Mouse (Mus musculus) midbrain, embryonic 12.5 days (tissue): ENCODE data around the gene Crybb3. TPM values are rescaled to one million over a fixed set of nuclear protein-coding genes. Genes with fewer than 3 reads are reported as not detected.
"Not testable (repeated sequence)": the region's sequence is repeated elsewhere in the genome, so short reads cannot be mapped to it uniquely, and the experiment has no call there.

Source experiments
- ATAC-seq: fragments of 200-750 bp; cut with Nextera tagmentation; 2 replicates; pipeline ENCODE4 v1.8.0; 2017; ENCODE audit warnings: low read depth, moderate TSS enrichment, moderate library complexity; ENCODE audit not compliant: low FRiP score
- H3K27ac ChIP-seq: fragments of 300-500 bp; sonication (generic); replicated peaks from 2 replicates; pipeline ENCODE4 v1.5.1; 2016; ENCODE audit warnings: mild to moderate bottlenecking
- H3K27me3 ChIP-seq: fragments of 300-500 bp; sonication (generic); 2 replicates; pipeline ENCODE4 v1.6.1; 2016; ENCODE audit warnings: mild to moderate bottlenecking
- H3K36me3 ChIP-seq: fragments of 300-500 bp; sonication (generic); 2 replicates; pipeline ENCODE4 v1.6.1; 2016
- H3K4me1 ChIP-seq: fragments of 300-500 bp; sonication (generic); 2 replicates; pipeline ENCODE4 v1.6.1; 2016
- H3K4me2 ChIP-seq: fragments of 300-500 bp; sonication (generic); replicated peaks from 2 replicates; pipeline ENCODE4 v1.6.1; 2016; ENCODE audit warnings: mild to moderate bottlenecking, moderate library complexity
- H3K4me3 ChIP-seq: fragments of 300-500 bp; sonication (generic); 2 replicates; pipeline ENCODE4 v1.5.1; 2016; ENCODE audit warnings: mild to moderate bottlenecking
- H3K9ac ChIP-seq: fragments of 300-500 bp; sonication (generic); replicated peaks from 2 replicates; pipeline ENCODE4 v1.6.1; 2016; ENCODE audit warnings: mild to moderate bottlenecking, moderate library complexity
- H3K9me3 ChIP-seq: fragments of 300-500 bp; sonication (generic); 2 replicates; pipeline ENCODE4 v1.6.1; 2016; ENCODE audit warnings: mild to moderate bottlenecking
- WGBS: fragments of 180-500 bp; shearing (Covaris S2); methylation state at CpG from one replicate; pipeline ENCODE4 v1.1.7; 2016; 5-methylcytosine and 5-hydroxymethylcytosine counted together
- polyA plus RNA-seq: library from polyadenylated mRNA; unstranded; fragments of >200 nt; fragmentation: Nextera tagmentation; extraction: Ambion mirVana; gene quantifications from 2 replicates; pipeline ENCODE4 v1.2.1, GENCODE M21; 2016

Gene Crybb3
- polyA plus RNA-seq, 1 experiment from 2014 or later = 0.24 TPM

GRCm38 (mm10) chr5:113114264-113115225 lies 33.2 kb upstream of the Crybb3 start:
- no peak overlapping the region for H3K9ac ChIP-seq
- H3K36me3 ChIP-seq = no peaks in the 10 kb centered on the region
- peaks cover 25% of the 10 kb centered on the region for H3K4me1 ChIP-seq
- no peak overlapping the region for H3K27ac ChIP-seq
- no peak for ATAC-seq
- WGBS = 64% methylated on average over 20 of the region's 20 CpGs
- no peak overlapping the region for H3K4me3 ChIP-seq
- no peak overlapping the region for H3K4me2 ChIP-seq
- H3K9me3 ChIP-seq = no peaks in the 10 kb centered on the region
- H3K27me3 ChIP-seq = no peaks in the 10 kb centered on the region

- Histone ChIP-seq H3K36me3 (no peaks in the 10 kb centered on the region), H3K4me2 (no peak overlapping the region), H3K9ac (no peak overlapping the region), H3K4me1 (peaks cover 21% of the 10 kb centered on the region), H3K27me3 (no peaks in the 10 kb centered on the region), H3K4me3 (no peak overlapping the region), H3K9me3 (no peaks in the 10 kb centered on the region), H3K27ac (no peak overlapping the region)
- 61% methylated on average over 5 of the region's 5 CpGs for WGBS
- ATAC-seq = no peak
Measured at GRCm38 (mm10) chr5:113113120-113113519, 31.7 kb upstream of the Crybb3 start.

- H3K36me3 ChIP-seq = no peaks in the 10 kb centered on the region
- no peak overlapping the region for H3K4me2 ChIP-seq
- no peak overlapping the region for H3K9ac ChIP-seq
- ATAC-seq = no peak
- 28% methylated on average over 4 of the region's 4 CpGs for WGBS
- no peaks in the 10 kb centered on the region for H3K27me3 ChIP-seq
- H3K4me1 ChIP-seq = peaks cover 15% of the 10 kb centered on the region
- H3K4me3 ChIP-seq = no peak overlapping the region
- no peak overlapping the region for H3K27ac ChIP-seq
- no peaks in the 10 kb centered on the region for H3K9me3 ChIP-seq
Measured at GRCm38 (mm10) chr5:113111336-113111735, 30.0 kb upstream of the Crybb3 start.

- H3K4me2 ChIP-seq = no peak overlapping the region
- no peaks in the 10 kb centered on the region for H3K9me3 ChIP-seq
- 0 out of 2 replicates have a peak overlapping the region, but pooled peaks have one; percentile 11 for H3K9ac ChIP-seq
- H3K4me3 ChIP-seq = no peak overlapping the region
- no peak for ATAC-seq
- peaks cover 15% of the 10 kb centered on the region for H3K4me1 ChIP-seq
- WGBS = 10% methylated on average over 1 of the region's 1 CpGs
- no peaks in the 10 kb centered on the region for H3K36me3 ChIP-seq
- H3K27ac ChIP-seq = peak overlapping the region; percentile 64
- no peaks in the 10 kb centered on the region for H3K27me3 ChIP-seq
Measured at GRCm38 (mm10) chr5:113110929-113111328, 29.5 kb upstream of the Crybb3 start.

GRCm38 (mm10) chr5:113109651-113110050 lies 28.3 kb upstream of the Crybb3 start:
- H3K27ac ChIP-seq, H3K4me2 ChIP-seq, ATAC-seq, H3K4me3 ChIP-seq, H3K27me3 ChIP-seq, H3K9ac ChIP-seq, H3K36me3 ChIP-seq, H3K9me3 ChIP-seq: not testable (repeated sequence)
- 96% methylated on average over 2 of the region's 2 CpGs for WGBS
- H3K4me1 ChIP-seq = peaks cover 15% of the 10 kb centered on the region

- WGBS = 77% methylated on average over 11 of the region's 11 CpGs
- no peak overlapping the region for H3K4me2 ChIP-seq
- no peak for ATAC-seq
Measured at GRCm38 (mm10) chr5:113108165-113108764, 26.9 kb upstream of the Crybb3 start.

GRCm38 (mm10) chr5:113107709-113108108 lies 26.3 kb upstream of the Crybb3 start:
- Histone ChIP-seq H3K9me3 (no peaks in the 10 kb centered on the region), H3K27me3 (no peaks in the 10 kb centered on the region), H3K4me3 (no peak overlapping the region), H3K27ac (no peak overlapping the region), H3K4me2 (no peak overlapping the region), H3K4me1 (peaks cover 10% of the 10 kb centered on the region), H3K36me3 (no peaks in the 10 kb centered on the region), H3K9ac (no peak overlapping the region)
- ATAC-seq = no peak
- 60% methylated on average over 3 of the region's 3 CpGs for WGBS

More at GRCm38 (mm10) chr5:113108165-113108764, 26.9 kb upstream of the Crybb3 start:
- Histone ChIP-seq H3K27ac (no peak overlapping the region), H3K4me3 (no peak overlapping the region), H3K9ac (no peak overlapping the region), H3K4me1 (peaks cover 6% of the 10 kb centered on the region), H3K36me3 (no peaks in the 10 kb centered on the region), H3K9me3 (no peaks in the 10 kb centered on the region), H3K27me3 (no peaks in the 10 kb centered on the region)

- H3K27me3 ChIP-seq = no peaks in the 10 kb centered on the region
- H3K9me3 ChIP-seq = no peaks in the 10 kb centered on the region
- H3K4me3 ChIP-seq = no peak overlapping the region
- H3K27ac ChIP-seq = no peak overlapping the region
- 87% methylated on average over 7 of the region's 7 CpGs for WGBS
- H3K4me1 ChIP-seq = peaks cover 17% of the 10 kb centered on the region
- no peak overlapping the region for H3K4me2 ChIP-seq
- no peaks in the 10 kb centered on the region for H3K36me3 ChIP-seq
- H3K9ac ChIP-seq = no peak overlapping the region
- no peak for ATAC-seq
Measured at GRCm38 (mm10) chr5:113106594-113106993, 25.2 kb upstream of the Crybb3 start.

GRCm38 (mm10) chr5:113105481-113105880 lies 24.1 kb upstream of the Crybb3 start:
- Histone ChIP-seq H3K36me3 (no peaks in the 10 kb centered on the region), H3K9ac (no peak overlapping the region), H3K4me1 (peaks cover 11% of the 10 kb centered on the region), H3K4me2 (no peak overlapping the region), H3K27ac (no peak overlapping the region), H3K27me3 (peaks cover 4% of the 10 kb centered on the region; the same call in 1 of the 2 replicates), H3K4me3 (no peak overlapping the region), H3K9me3 (no peaks in the 10 kb centered on the region)
- ATAC-seq = no peak
- WGBS = 89% methylated on average over 4 of the region's 4 CpGs

- Histone ChIP-seq H3K27me3 (peaks cover 7% of the 10 kb centered on the region; the same call in 1 of the 2 replicates), H3K27ac (no peak overlapping the region), H3K36me3 (no peaks in the 10 kb centered on the region), H3K9ac (no peak overlapping the region), H3K4me3 (no peak overlapping the region), H3K9me3 (no peaks in the 10 kb centered on the region), H3K4me1 (peaks cover 11% of the 10 kb centered on the region), H3K4me2 (no peak overlapping the region)
- 90% methylated on average over 9 of the region's 9 CpGs for WGBS
- no peak for ATAC-seq
Measured at GRCm38 (mm10) chr5:113105035-113105434, 23.7 kb upstream of the Crybb3 start.

- no peaks in the 10 kb centered on the region for H3K36me3 ChIP-seq
- H3K27me3 ChIP-seq = peaks cover 7% of the 10 kb centered on the region; the same call in 1 of the 2 replicates
- H3K4me3 ChIP-seq = no peak overlapping the region
- H3K4me1 ChIP-seq = peaks cover 11% of the 10 kb centered on the region
- no peak overlapping the region for H3K4me2 ChIP-seq
- WGBS = 26% methylated on average over 7 of the region's 7 CpGs
- H3K9ac ChIP-seq = no peak overlapping the region
- no peaks in the 10 kb centered on the region for H3K9me3 ChIP-seq
- peak; percentile 47 for ATAC-seq
- H3K27ac ChIP-seq = 0 out of 2 replicates have a peak overlapping the region, but pooled peaks have one; percentile 1
Measured at GRCm38 (mm10) chr5:113102455-113102854, 21.1 kb upstream of the Crybb3 start.

GRCm38 (mm10) chr5:113101457-113101856 lies 20.1 kb upstream of the Crybb3 start:
- no peaks in the 10 kb centered on the region; the same call in 1 of the 2 replicates for H3K36me3 ChIP-seq
- H3K9me3 ChIP-seq = no peaks in the 10 kb centered on the region
- H3K4me2 ChIP-seq = no peak overlapping the region
- peaks cover 7% of the 10 kb centered on the region; the same call in 1 of the 2 replicates for H3K27me3 ChIP-seq
- no peak overlapping the region for H3K9ac ChIP-seq
- no peak overlapping the region for H3K27ac ChIP-seq
- no peak overlapping the region for H3K4me3 ChIP-seq
- WGBS = 89% methylated on average over 10 of the region's 10 CpGs
- H3K4me1 ChIP-seq = peaks cover 11% of the 10 kb centered on the region
- ATAC-seq = no peak
